Mouse (Mus musculus) spleen, adult 18-20 months (tissue): ENCODE results near the gene Hyal5.

Experiments used
- DNase-seq, 2 experiments: peaks; one replicate each; pipeline ENCODE4 v3.0.0; 2022; ENCODE audit warnings: mixed read lengths in 2 of 2

Hyal5 gene

DNA sequence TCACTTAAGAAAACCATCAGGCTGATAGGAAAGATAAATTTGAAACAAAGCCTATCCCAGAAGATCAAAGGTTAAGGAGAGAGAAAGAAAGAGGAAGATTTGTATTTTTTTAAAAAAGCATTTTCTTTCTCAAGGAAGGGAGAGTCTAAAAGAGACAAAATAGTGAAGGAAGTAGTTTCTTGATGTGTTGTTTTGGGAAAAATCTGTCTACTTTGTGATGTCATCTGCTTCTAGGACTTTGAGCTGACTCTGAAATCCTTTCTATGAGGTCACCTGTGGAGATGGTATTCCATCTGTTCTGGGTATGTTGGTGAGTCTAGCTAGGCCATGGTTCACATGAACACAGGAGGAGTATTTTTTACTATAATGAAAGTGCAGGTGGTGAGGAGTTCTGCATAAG lies at the start of gene Hyal5:
Gene Hyal5 (plus strand): TSS at position 301 of the 400 bp plus-strand sequence.
- no peak for DNase-seq

- no peak for DNase-seq
Measured at GRCm38 (mm10) chr6:24822070-24822469, 35.7 kb upstream of the Hyal5 start.

- DNase-seq, result no peak
Measured at GRCm38 (mm10) chr6:24860320-24860719, 2.5 kb downstream of the Hyal5 start.

DNA sequence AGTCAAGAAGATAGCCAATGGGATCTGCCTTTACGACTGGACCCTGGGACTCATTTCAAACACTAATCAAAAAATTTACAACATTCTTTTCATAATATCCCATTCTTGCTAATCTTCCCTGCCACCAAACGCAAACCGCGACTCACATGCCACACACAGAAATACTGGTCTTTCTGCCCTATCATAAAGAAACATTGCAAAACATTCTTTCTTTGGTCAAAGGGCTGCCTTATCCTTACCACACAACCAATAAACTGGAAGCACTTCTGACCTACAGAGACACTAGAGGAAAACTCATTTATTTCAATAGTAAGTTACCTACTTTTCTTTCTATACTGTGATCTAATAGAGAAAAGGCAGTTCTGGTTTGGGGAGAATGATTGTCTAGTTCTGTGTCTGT lies 5.9 kb downstream of the Hyal5 start:
- DNase-seq, result no peak

DNA sequence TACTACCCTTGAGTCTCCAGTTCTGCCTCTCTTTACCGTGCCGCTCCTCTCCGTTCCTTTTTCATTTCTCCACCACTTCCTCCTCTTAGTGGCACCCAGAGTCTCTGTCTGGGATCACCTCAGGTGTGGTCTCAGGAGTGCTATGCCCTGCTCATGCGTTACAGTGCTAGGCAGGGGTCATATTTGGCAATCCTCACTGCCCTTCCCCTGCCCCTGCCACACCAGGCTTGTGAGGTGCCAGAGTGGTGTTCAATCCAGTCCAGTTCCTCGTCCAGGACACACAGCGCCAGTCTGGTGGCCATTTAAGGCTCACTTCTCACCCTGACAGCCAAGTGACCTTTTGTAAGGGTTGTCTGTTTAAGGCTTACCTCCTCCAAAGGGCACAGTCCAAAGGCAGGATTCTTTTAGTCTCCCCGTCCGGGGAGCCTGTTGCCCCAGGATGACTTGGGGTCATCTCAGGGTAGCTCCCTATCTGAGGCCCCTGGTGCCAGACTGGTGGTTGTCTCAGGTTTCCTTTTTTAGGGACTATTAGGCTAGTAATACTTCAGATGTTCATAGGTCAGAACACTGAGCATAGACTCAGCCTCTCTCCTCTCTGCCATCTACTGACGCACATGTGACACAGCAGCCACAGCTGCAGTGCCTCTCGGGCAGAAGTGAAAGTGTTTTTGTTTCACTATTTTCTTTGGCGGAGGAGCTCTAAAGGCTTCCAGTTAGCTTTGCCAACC lies 36.5 kb downstream of the Hyal5 start:
- no peak for DNase-seq

GRCm38 (mm10) chr6:24894874-24895183 lies 37.0 kb downstream of the Hyal5 start:
- DNase-seq, result no peak

GRCm38 (mm10) chr6:24905101-24905500 lies 47.3 kb downstream of the Hyal5 start:
- DNase-seq, result no peak

- no peak for DNase-seq
Measured at GRCm38 (mm10) chr6:24907824-24908223, 50.0 kb downstream of the Hyal5 start.

DNA sequence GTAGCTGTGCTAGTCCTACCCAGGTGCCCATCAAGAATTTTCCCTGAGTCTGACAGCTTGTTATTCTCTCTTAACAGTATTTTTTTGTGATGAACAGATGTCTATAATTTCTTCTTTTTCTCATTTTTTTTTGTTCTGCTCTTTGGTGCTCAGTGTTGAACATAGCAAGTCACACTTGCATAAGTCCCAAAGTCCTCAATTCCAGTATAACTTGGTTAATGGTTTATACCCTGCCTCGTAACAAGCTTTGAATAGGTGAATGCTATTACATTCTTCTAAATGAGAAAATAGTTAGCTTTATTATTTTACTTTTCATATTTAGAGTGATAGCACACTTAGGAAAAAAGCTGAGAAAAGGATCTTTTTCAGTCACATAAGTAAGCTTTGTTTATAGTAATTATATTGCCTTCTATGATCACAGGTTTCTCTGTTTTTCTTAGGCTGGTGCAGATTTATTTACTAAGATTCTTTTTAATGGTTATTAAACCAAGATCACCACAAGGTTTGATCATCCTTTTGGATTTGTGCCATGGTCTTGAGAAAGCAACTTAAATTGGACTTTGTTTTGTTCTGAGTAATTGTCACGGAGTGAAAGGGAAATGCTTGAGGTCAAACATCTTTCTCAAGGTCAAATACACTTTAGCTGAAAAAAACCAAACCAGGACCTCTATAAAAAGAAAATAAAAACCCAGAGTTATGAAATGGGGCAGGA lies 52.4 kb downstream of the Hyal5 start:
- DNase-seq, result no peak

- no peak for DNase-seq
Measured at GRCm38 (mm10) chr6:24910728-24911105, 52.9 kb downstream of the Hyal5 start.

DNA sequence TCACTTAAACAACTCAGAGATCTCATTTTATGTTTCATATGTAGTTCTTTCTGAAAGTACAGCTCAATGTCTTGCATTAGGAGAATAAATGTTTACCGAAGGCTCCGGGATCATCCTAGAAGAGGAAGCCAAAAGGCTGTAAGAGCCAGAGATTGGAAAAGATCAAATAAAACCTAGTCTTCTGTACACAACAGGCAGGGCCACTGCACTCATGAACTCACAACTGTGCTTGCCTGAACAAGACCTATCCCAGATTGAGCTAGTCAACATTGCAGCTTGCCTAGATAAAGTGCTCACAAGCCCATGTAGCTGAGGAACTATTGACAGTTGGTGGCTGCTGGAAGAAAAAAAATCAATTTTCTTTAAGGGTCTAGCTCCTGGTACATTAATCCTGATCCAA lies 55.8 kb downstream of the Hyal5 start:
- no peak for DNase-seq

DNA sequence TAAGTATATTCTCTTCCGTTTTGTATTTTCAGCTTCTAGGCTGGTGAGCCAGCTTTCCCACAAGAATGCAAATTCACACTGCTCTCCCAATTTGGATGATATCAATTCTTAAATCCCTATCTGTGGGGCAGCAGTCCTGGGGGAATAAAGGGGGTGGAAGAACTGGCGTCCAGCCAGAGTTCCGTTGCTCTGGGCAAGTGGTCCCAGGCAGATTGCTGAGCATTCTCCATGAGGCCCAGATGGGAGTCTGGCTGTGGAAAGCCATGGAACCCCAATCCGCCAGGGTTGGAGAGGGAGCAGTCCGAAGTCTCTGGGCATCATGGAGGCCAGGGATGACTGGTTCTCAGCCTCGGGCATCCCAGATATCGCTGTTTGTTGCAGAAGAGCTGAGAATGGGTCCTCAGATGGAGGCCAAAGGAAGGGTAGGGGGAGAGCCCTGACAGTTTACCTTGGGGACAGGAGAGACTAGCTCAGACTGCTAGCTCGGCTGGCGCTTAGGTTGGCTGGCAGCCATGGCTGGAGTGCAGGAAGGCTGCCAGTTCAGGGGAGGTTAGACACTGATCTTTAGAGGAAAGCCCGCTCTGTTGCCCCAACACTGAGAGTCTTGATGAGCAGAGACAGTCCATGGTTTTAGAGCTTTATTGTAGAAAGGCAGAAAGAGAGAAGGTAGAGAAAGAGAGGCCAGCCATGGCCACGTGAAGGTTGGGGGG lies 67.4 kb downstream of the Hyal5 start:
- DNase-seq, result no peak
